Mouse (Mus musculus) lung, adult 2 months (tissue): ENCODE data around the gene Rrp1. TPM values are rescaled to one million over a fixed set of nuclear protein-coding genes. Genes with fewer than 3 reads are reported as not detected.

Source experiments
- DNase-seq: peaks from one replicate; pipeline ENCODE4 v3.0.0; 2022
- H3K4me1 ChIP-seq: fragments of 200-500 bp; 2 replicates; pipeline ENCODE4 v1.6.1; 2011; ENCODE audit warnings: low read length; ENCODE audit not compliant: control insufficient read depth, insufficient read depth
- H3K4me3 ChIP-seq: fragments of 200-500 bp; replicated peaks from 2 replicates; pipeline ENCODE3; 2011; ENCODE audit warnings: low read depth, mild to moderate bottlenecking, control low read depth, low read length; ENCODE audit errors: extremely low read depth
- CTCF ChIP-seq: fragments of 200-500 bp; IDR thresholded peaks from 2 replicates; pipeline ENCODE4 v1.5.1; 2011; ENCODE audit warnings: mild to moderate bottlenecking, low read length, control low read depth; ENCODE audit not compliant: insufficient read depth
- POLR2A ChIP-seq: fragments of 200-500 bp; IDR thresholded peaks from 2 replicates; pipeline ENCODE4 v1.6.1; 2011; ENCODE audit warnings: low read depth, mild to moderate bottlenecking, control low read depth, low read length, borderline replicate concordance; ENCODE audit errors: extremely low read depth
- WGBS: fragments of 180-500 bp; shearing (Covaris S2); methylation state at CpG from one replicate; pipeline ENCODE4 v1.1.7; 2018; 5-methylcytosine and 5-hydroxymethylcytosine counted together
- polyA plus RNA-seq: library from polyadenylated mRNA; depleted of rRNA; stranded (reverse); fragments of >200 nt; gene quantifications from 2 replicates; pipeline ENCODE4 v1.2.3, GENCODE M21; 2012

The Rrp1 gene
- polyA plus RNA-seq, 1 experiment, result 82.5 TPM

DNA sequence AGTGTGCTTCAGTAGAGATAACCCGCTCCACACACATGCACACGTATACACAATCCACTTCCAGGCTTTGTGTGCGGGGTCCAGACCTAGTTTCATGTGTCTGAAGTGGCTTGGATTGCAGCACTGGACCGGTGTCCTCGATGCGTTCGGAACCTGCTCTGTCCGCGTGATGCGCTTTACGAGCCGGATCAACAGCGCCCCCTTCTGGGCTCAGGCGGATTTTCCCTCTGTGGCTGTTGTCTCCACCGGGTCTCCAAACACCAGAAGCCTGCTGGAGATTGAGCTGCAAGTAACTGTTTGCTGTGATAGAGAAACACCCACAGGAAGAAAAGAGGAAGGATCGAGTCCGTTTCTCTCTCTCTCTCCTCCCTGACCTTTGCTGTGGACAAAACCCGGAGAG, 20.8 kb downstream of the Rrp1 start:
- TF ChIP-seq CTCF (peak; percentile 87), POLR2A (no peak)
- no peak overlapping the region for H3K4me3 ChIP-seq
- DNase-seq, result peak; percentile 76
- no peaks in the 10 kb centered on the region for H3K4me1 ChIP-seq
- 2% methylated on average over 18 of the region's 18 CpGs for WGBS

DNA sequence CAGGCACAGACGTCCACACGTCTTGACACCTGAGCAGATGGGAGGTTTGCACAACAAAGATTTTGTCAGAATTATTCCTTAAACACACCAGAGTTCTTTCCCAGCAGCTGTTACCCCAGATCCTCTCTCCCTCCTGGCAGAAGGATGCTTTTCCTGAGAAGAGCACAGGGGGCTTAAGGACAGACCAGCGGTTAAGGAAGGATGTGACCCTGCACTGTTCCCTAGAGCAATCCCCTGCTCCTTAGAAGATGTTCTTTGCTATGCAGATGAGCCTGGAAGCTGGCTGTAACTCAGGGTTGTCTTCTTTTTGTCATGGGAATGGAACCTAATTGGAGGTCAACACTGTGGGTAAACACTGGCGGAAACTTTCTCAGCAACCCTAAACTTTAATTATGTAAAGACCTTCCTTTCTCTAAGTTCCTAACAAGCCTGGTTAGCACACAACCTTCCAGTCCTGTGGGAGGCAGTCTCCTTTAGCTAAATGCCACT, 21.8 kb downstream of the Rrp1 start:
- H3K4me1 ChIP-seq, result no peaks in the 10 kb centered on the region
- WGBS, result 51% methylated on average over 4 of the region's 4 CpGs
- TF ChIP-seq CTCF (no peak), POLR2A (no peak)
- H3K4me3 ChIP-seq, result no peak overlapping the region
- no peak for DNase-seq

DNA sequence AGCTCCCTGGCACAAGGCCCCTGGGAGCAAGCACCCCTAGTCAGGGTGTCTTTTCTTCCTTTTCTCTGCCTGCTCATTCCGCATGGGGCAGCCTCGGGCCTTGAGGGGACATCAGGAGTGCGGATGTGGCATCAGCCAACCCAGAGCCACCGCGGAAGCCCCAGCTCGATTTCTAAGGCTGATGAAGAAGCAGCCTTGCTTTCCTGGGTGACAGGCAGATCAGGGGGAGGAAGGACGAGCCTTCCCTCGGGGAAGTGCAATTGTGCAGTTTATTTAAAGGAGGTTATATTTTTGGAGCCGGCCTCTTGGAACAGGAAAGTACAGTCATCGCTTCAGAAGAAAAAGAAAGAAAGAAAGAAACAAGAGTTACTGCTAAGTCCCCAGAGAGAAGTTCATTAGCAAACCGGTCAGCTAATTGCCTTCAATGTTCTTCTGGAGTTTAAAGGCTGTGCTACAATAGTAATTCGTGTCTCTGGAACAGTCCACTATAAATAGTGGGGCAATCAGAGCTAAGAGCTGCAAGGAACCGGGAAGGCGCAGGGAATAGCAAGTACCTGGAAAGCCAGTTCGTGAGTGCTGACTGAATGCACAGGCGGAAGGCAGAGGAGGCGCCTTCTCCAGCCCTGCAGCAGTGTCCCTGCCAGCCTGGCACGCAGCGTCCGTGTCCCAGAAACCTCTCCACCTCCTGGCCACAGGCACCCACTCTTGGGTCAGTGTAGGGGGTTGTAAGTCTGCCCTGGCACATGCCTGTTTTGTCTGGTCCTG, 24.4 kb downstream of the Rrp1 start:
- 56% methylated on average over 20 of the region's 20 CpGs for WGBS
- no peak for DNase-seq
- Histone ChIP-seq H3K4me1 (no peaks in the 10 kb centered on the region), H3K4me3 (no peak overlapping the region)
- TF ChIP-seq CTCF, result no peak
- no peak for TF ChIP-seq POLR2A

DNA sequence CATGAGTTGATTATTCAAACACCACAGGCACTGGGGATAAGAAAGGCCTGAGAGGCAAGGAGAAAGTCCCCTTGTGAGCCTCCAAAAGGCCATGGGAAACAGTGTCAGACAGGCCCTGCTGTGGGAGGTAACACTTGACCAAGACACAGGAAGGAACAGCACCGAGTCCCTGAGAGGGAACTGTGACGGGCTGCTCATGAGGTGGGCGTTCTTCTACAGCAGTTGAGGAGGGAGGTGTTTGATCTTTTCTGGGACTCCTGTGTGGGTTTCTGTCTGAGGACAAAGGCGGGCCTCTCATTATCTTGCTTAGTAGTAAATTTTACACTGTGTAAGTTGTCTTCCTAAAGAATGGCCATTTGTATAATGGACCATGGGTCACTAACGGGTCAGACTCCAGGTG, 27.3 kb downstream of the Rrp1 start:
- H3K4me3 ChIP-seq, result no peak overlapping the region
- WGBS, result 73% methylated on average over 5 of the region's 5 CpGs
- H3K4me1 ChIP-seq, result no peaks in the 10 kb centered on the region
- TF ChIP-seq CTCF (no peak), POLR2A (no peak)
- no peak for DNase-seq

DNA sequence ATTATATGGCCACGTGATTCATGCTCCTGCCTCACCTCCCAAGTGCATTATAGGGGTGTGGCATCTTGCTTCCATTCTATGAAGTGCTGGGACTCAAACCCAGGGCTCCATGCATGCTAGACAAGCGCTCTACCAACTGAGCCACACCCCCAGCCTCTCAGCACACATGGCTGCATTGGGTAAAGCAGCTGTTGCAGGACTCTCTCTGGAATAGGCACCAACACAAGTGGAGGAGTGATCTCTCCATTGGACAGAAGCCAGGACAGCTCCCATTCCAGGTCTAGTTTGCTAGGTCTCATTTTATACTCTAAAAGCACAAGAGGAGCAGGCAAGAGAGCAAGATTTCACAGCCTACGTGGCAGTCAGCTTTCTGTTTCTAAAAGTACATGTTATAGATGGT, 29.3 kb downstream of the Rrp1 start:
- no peak for TF ChIP-seq POLR2A
- no peak for TF ChIP-seq CTCF
- no peaks in the 10 kb centered on the region for H3K4me1 ChIP-seq
- no peak overlapping the region for H3K4me3 ChIP-seq
- DNase-seq, result no peak
- WGBS, result 75% methylated on average over 3 of the region's 3 CpGs

DNA sequence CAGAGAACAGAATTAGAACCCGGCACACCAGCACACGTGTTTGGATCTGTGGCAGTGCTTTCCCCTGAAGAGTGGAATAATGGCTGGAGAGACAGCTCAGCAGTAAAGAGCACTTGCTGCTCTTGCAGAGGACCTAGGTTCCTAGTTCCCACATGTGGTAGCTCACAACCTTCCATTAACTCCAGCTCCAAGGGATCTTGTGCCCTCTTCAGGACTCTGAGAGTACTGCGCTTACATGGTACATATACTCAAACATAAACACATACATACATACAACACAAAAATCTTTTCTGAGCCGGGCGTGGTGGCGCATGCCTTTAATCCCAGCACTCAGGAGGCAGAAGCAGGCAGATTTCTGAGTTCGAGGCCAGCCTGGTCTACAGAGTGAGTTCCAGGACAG, 34.3 kb downstream of the Rrp1 start:
- DNase-seq, result no peak
- Histone ChIP-seq H3K4me3 (no peak overlapping the region), H3K4me1 (no peaks in the 10 kb centered on the region)
- whole genome bisulfite sequencing, result 94% methylated on average over 7 of the region's 7 CpGs
- TF ChIP-seq POLR2A, result no peak
- no peak for TF ChIP-seq CTCF

DNA sequence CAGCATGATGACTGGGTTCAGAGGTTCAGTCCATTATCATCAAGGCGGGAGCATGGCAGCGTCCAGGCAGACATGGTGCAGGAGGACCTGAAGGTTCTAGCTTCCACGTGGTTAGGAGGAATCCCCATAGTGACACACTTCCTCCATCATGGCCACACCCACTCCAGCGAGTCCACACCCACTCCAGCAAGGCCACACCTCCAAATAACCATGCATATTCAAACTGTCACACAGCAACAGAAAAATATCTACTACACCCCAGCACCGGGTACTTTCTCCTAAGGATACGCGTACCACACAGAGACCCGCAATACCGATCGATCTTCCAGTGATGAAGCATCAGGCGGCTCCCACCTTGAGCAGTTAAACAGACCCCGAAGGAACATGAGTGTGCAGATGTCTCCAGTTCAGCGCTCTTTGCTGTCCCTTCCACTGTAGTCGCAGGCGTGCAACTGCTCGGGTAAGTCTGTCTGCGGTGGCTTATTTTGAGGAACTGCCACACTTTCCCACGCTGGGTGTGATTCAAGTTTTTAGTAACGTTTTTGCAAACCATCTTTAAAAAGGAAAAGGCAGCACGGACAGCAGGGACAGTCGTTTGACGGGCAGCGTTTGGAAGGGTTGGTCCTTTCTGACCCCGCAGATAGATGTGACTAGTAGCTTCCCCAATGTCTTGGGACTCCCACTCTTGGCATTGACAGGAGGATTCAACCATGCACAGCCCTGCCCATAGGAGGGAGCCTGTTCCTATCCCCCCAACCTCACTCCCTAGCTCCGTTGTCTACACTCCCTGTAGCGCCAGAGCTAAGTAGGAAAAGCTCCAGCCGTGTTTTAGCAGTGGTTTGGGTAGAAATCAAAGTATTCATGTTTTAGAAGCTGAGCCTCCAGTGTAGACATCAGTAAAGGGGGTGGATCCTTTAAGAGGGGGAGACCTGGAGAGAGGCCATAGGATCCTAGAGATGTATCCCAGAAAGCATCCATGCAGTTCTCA, 39.9 kb downstream of the Rrp1 start:
- Histone ChIP-seq H3K4me1 (no peaks in the 10 kb centered on the region; the same call in 1 of the 2 replicates), H3K4me3 (no peak overlapping the region)
- no peak for TF ChIP-seq CTCF
- TF ChIP-seq POLR2A, result no peak
- no peak for DNase-seq
- 57% methylated on average over 27 of the region's 27 CpGs for WGBS

DNA sequence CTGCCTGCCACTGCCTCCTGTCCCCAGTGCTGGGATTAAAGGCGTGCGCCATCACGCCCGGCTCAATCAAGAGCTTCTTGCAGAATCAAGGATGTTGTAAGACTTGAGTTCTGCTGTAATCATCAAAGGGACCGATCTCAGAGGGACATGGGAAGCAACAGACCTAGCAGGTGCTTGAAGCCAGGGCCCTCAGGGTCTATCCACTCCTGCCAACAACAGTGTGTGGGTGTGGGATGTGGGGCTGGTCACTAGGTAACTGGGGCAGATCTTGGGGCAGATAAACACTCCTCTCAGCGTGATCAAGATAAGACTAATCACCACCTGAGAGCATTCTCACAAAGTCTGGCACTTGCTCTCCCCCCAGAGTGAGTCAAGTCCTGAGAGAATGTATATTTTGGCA, 41.1 kb downstream of the Rrp1 start:
- 57% methylated on average over 6 of the region's 6 CpGs for WGBS

DNA sequence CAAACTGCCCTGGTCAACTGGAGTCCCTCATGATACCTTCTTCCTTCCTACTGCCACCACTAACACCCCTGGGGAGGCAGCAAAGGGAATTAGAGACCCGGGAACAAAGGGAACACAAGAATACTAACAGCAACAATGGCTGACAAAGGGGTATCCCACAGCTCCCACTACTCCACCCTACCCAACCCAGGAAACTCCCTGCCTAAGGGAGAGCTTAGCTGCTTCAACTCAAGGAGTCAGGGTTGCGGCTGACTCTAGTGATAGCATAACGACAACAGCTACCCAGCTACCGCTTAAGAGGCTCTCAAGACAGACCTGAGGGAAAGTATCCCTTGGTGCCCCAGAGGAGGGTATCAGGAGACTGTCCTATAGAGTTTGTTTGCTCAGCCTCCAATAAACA, 45.3 kb downstream of the Rrp1 start:
- TF ChIP-seq POLR2A (no peak), CTCF (no peak)
- Histone ChIP-seq H3K4me1 (no peaks in the 10 kb centered on the region; the same call in 1 of the 2 replicates), H3K4me3 (no peak overlapping the region)
- DNase-seq, result no peak
- 58% methylated on average over 4 of the region's 4 CpGs for WGBS

More for the DNA sequence above, 41.1 kb downstream of the Rrp1 start:
- no peak for TF ChIP-seq CTCF
- no peak for TF ChIP-seq POLR2A
- DNase-seq, result no peak
- H3K4me1 ChIP-seq, result no peaks in the 10 kb centered on the region; the same call in 1 of the 2 replicates
- no peak overlapping the region for H3K4me3 ChIP-seq
